Mouse (Mus musculus) gonadal fat pad, adult 2 months (tissue): Measurements from ENCODE around the gene Fnip2. TPM values are rescaled to one million over a fixed set of nuclear protein-coding genes. Genes with fewer than 3 reads are reported as not detected.
"Not testable (repeated sequence)": the region's sequence is repeated elsewhere in the genome, so short reads cannot be mapped to it uniquely, and the experiment has no call there.

Experiments
- DNase-seq: peaks from one replicate; pipeline ENCODE4 v3.0.0-alpha.2; 2012; ENCODE audit warnings: low read depth
- polyA plus RNA-seq: library from polyadenylated mRNA; depleted of rRNA; stranded (reverse); fragments of >200 nt; gene quantifications from 2 replicates; pipeline ENCODE4 v1.2.3, GENCODE M21; 2012; rRNA removed

The Fnip2 gene
- polyA plus RNA-seq, result 5.1 and 5.5 TPM in 2 replicates

DNA sequence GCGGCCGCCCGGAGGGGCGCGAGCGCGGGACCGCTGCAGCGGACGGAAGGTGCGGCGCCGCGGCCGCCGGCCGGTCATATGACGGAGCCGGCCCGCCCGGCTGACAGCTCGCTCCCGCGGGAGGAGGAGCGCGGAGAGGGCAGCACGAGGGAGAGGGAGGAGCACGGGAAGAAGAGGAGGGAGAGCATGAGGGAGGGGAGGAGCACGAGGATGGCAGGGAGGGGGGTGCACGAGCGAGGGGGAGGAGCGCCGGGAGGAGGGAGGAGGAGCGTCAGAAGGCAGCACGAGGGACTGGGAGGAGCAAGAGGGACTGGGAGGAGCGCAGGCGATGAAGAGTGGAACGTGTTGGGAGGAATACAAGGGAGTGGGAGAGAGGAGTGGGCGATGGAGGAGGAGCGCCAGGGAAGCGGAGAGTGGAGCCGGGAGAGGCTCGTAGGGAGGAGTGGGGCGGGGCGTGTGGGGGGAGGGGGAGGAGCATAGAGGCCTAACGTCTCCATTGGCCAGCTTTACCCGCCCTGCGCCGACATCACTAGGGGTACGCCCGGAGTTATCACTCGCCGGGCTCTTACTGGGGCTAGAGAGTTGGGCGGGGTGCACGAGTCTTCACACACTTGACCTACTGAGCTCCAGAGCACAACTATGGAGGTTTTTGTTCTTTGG, at the start of gene Fnip2:
TSS of gene Fnip2 (minus strand) at position 94 of the 660 bp plus-strand sequence.
- peak; percentile 73 for DNase-seq

DNA sequence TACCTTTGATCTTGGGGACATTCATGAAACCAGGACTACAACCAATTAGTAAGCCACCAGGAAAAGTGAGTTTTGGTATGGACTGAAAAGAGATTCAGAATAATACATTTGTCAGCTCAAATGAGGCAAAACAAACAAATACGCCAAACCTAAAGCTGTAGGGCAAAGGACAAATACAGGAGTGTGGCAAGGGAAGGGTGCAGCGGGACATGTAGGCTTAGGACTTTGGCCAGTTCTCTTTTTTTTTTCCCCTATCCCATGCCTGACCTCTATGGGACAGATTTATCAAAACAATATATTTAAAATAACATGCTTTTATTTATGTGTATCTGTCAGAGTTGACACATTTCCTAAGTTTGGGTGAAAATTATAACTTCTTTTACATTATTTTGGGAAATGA, 42.3 kb upstream of the Fnip2 start:
- no peak for DNase-seq

- no peak for DNase-seq
Measured at GRCm38 (mm10) chr3:79595468-79595867, 27.9 kb upstream of the Fnip2 start.

GRCm38 (mm10) chr3:79591793-79592471, 24.3 kb upstream of the Fnip2 start:
- no peak for DNase-seq

DNA sequence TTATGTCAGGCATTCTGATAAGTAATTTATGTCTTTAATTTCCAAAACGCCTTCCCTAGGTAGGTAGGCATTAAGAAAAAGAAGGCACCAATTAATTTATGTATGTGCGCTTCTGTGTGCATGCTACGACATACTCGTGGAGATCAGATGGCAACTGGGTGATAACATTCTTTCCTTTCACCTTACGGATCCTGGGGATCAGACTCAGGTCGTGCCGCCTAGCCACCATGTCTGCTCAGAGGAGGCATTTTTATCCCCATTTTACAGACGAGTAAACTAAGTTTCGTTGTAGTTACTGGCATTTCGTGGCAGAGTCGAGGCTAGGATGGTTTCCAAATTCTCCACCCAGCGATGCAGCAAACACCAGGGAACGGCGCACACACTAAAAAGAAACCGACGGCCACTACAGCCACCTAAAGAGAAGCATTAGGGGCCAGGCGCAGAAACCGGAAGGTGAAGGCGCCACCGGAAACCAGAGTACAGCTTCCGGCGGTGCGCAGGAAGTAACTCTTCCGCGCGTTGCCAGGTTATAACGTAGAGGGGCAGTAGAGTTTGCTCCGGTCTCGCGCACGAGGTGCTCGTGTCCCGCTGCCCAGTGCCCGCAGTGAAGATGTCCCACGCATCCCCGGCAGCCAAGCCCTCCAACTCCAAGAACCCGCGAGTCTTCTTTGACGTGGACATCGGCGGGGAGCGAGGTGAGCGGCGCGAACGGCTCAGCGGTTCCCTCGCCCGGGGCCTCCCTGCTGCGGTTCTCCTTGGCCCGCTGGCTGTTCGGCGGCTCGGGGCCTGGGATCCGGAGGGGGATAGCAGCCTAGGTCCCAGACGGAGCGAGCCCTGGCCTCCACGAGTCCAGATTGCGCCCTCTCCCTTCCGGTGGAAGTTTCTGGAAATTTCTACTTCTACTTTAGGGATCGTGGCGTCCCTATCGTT, 23.5 kb upstream of the Fnip2 start, which contains the start of gene Ppid:
TSS of gene Ppid (plus strand) at position 480 of the 930 bp plus-strand sequence.
- no peak for DNase-seq

DNA sequence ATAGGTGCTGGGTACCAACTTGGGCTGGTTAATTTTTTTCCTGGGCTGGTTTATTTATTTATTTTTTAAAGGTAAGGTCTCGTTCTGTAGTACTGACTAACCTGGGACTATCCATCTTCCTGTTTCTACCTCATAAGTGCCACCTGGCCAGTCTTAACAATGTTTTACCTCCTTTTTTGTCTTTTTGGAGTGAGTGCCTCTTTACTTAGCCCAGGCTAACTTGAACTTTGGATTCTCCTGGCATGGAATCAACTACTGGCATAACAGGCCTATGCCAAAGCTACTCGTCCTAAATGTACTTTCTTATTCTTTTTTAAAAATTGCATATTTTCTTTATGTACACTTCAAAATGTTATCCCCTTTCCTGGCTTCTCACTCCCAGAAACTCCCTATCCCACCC, 22.1 kb upstream of the Fnip2 start:
- no peak for DNase-seq

DNA sequence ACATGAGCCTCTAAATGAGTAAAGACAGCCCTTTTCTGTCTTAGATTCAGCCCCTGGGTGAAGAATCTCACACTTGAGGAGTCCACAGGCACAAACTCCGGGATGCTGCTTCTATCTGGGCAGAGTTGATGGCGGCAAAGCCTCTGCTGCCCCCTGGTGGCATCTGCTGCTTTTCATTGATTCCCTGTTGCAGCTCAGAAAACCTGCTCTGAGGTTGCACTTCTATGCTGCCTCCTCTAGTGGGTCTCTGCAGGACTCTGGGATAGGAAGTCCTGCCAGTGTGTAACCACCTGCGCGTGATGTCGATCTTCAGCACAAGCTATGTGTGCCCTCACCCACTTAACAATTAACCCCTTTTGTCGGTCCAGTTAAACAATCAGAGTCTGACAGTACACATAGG, 19.2 kb upstream of the Fnip2 start:
- DNase-seq, result no peak

DNA sequence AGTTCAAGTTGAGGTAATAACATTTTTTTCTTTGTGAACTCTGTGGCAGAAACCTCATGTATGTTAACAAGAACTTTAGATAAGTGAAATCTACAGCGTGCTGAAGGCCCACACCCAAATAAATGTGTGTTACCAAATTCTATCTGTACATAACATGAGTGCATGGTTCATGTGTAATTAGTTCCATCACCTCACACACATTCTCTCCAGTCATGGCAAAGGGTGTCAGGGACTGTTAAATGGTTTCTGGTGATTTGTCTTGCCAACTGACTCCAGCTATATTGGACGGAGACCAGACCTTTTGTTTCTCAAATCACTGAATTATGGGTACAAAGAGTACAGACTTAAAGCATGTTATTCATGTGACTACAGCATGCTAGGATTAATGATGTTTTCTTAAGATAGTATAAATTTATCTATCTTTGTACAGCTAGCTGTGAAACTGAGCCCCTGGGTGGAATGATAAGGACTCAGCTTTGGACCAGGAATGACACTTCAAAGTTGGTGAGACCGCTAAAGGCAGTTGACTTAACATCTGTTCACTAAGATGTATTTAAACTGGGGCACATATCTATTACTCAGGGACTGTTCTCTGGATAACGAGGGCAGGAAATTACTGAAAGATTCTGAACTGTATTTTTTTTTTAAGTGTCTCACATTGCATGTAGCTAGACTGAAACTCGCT, 12.4 kb upstream of the Fnip2 start:
- DNase-seq, result no peak

DNA sequence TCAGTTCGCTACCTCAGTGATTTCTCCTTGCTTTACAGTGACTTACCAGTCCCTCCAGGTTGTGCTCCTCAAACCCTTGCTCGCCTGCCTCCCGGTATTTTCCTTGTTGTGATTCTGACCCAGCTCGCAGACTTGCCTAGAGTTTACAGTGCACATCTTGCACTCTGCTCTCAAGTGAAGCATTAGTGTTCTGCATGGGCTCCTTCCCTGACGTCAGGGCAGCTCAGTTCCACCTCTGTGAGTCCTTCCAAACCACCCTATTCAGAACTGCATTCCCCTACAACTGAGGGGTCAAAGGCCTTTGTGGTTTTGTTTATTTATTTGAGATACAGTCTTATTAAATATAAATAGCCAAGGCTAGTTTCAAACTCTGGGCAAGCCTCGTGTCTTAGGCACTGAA, 10.6 kb upstream of the Fnip2 start:
- no peak for DNase-seq

GRCm38 (mm10) chr3:79577606-79578005, 10.0 kb upstream of the Fnip2 start:
- DNase-seq, result no peak

- DNase-seq, result no peak
Measured at GRCm38 (mm10) chr3:79576865-79577264, 9.3 kb upstream of the Fnip2 start.

GRCm38 (mm10) chr3:79576468-79576816, 8.8 kb upstream of the Fnip2 start:
- DNase-seq, result no peak

GRCm38 (mm10) chr3:79575576-79576467, 8.2 kb upstream of the Fnip2 start:
- DNase-seq, result no peak

- DNase-seq, result no peak
Measured at GRCm38 (mm10) chr3:79574336-79574735, 6.7 kb upstream of the Fnip2 start.

- DNase-seq, result not testable (repeated sequence)
Measured at GRCm38 (mm10) chr3:79573376-79573775, 5.8 kb upstream of the Fnip2 start.

- DNase-seq, result no peak
Measured at GRCm38 (mm10) chr3:79572399-79572798, 4.8 kb upstream of the Fnip2 start.

- DNase-seq, result no peak
Measured at GRCm38 (mm10) chr3:79569351-79569681, 1.7 kb upstream of the Fnip2 start.

DNA sequence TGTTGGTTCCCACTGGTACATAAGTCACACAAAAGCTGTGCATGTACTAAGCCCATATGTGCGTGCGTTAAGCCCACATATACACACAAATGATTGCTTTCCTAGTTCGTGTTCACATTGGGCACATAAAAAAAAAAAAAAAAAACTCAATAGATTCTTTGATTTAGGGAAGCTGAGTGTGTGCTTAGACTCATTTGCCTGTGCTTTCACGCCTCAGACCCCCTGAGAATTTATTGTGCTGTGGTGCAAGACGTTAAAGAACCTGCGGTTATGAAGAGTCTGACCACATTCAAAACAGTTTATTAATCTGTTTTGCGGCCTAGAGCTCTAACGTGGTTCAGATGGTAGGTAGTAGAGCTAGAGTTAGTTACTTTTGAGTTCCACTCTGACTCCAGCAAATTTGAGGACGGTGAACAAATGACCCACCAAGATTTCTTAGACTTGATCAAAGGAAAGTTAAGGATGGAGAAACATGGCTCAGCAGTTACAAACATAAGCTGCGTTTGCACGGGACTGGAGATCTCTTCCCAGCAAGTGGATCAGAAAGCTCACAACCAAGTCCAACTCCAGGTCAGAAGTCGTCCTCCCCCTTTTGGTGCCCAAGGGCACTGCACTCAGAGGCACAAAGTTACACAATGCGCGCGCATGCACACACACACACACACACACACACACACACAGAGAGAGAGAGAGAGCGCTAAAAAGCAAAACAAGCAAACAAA, 1.2 kb upstream of the Fnip2 start:
- no peak for DNase-seq

GRCm38 (mm10) chr3:79566716-79567691, 592 bp downstream of the Fnip2 start:
- no peak for DNase-seq
